Mouse (Mus musculus): ENCODE results near the gene Acvr1. TPM values are rescaled to one million over a fixed set of nuclear protein-coding genes. Genes with fewer than 3 reads are reported as not detected.
A peak's percentile ranks its signal among the peaks of the same experiment; 100 is the strongest.

Acvr1 gene
- polyA plus RNA-seq, 1 experiment = 35.6 TPM

DNA sequence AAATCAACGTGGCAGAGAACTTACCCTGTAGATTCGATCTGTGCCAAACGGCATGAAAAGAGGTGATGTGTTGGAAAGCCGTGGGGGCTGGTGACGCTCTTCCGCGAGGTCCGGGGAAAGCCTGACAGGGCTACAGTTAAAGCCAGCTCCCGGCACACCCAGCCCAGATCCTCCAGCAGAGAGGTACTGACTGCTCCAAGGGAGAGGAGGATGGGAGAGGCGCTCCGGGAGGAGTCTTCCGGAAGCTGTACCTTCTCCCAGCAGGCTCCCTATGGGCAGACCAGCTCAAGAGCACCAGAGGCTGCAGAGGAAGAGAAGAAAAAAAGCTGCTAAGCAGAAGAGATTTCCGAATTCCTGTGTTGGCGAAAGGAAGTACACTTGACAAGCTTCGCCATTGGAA, 51.0 kb downstream of the Acvr1 start:
- H3K4me3 ChIP-seq = no peak overlapping the region

DNA sequence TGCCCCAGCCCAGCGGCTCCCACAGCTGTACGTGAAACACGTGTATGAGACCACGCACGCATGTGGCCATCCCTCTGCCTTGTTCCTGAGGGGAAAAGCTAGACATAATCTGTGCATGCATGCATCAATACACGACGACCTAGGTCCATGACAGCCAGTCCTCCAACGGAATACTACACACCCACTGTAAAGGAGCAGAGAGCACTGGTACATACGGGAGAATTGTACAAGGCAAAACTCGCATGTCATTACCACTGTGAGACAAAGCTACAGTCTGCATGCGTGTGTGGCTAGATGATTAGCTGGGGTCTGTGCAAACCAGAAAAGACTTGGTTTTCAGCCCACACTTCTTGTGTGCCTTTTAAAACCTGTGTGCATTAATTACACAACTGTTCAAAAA, 52.5 kb downstream of the Acvr1 start:
- no peak overlapping the region for H3K4me2 ChIP-seq (ENCODE audit: low read depth)
- no peaks in the 10 kb centered on the region for H3K27me3 ChIP-seq (ENCODE audit: control insufficient read depth, insufficient read depth, insufficient read length)

More for the DNA sequence above, 51.0 kb downstream of the Acvr1 start:
- no peaks in the 10 kb centered on the region for H3K27me3 ChIP-seq (ENCODE audit: control insufficient read depth, insufficient read depth, insufficient read length)
- TF ChIP-seq TCF12 (IDR thresholded peaks at IDR 0.05; ENCODE audit: insufficient read depth, poor library complexity, severe bottlenecking) (no peak), POLR2AphosphoS2 (IDR thresholded peaks at IDR 0.05; ENCODE audit: insufficient read length, low read depth) (no peak)
- no peak overlapping the region for H3K4me2 ChIP-seq (ENCODE audit: low read depth)
- H3K79me2 ChIP-seq (ENCODE audit: control insufficient read depth, insufficient read depth) = peaks cover 100% of the 10 kb centered on the region
- no peak overlapping the region for H3ac ChIP-seq (ENCODE audit: control insufficient read depth, insufficient read length)
- H3K36me3 ChIP-seq (ENCODE audit: control insufficient read depth, insufficient read depth) = peaks cover 11% of the 10 kb centered on the region

DNA sequence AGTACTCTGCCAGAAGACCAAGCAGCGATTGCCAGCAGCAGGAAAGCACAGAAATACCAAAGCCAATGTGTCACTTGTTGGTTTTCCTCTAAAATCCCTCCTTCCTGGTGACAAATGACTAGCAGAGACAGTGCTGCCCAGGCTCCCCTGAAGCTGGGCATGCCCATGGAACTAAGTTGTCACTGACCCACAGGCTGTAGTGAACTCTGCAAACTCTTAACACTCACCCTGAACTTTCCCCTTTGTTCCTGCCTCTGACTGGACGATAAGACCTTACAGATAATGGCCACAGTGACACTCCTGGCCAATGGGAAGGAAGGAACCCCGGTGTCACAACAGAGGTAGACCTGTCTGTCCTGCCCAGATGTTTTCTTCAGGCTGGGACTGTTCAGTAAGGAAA, 53.7 kb downstream of the Acvr1 start:
- Histone ChIP-seq H3K27me3 (ENCODE audit: control insufficient read depth, insufficient read depth, insufficient read length) (no peaks in the 10 kb centered on the region), H3K4me3 (no peak overlapping the region), H3K79me2 (ENCODE audit: control insufficient read depth, insufficient read depth) (peaks cover 97% of the 10 kb centered on the region), H3K36me3 (ENCODE audit: control insufficient read depth, insufficient read depth) (peaks cover 11% of the 10 kb centered on the region), H3K4me2 (ENCODE audit: low read depth) (no peak overlapping the region), H3ac (ENCODE audit: control insufficient read depth, insufficient read length) (no peak overlapping the region)
- TF ChIP-seq CEBPB (IDR thresholded peaks at IDR 0.05; ENCODE audit: insufficient read depth, poor library complexity, severe bottlenecking) (no peak), MAX (IDR thresholded peaks at IDR 0.05; ENCODE audit: low read depth) (no peak), TCF3 (IDR thresholded peaks at IDR 0.05; ENCODE audit: insufficient read length, low read depth) (no peak), POLR2AphosphoS2 (IDR thresholded peaks at IDR 0.05; ENCODE audit: insufficient read length, low read depth) (no peak), POLR2A (IDR thresholded peaks at IDR 0.05; ENCODE audit: insufficient read length, low read depth) (no peak), TCF12 (IDR thresholded peaks at IDR 0.05; ENCODE audit: insufficient read depth, poor library complexity, severe bottlenecking) (no peak), REST (IDR thresholded peaks at IDR 0.05; ENCODE audit: insufficient read depth, insufficient read length) (no peak), USF1 (IDR thresholded peaks at IDR 0.05; ENCODE audit: low read depth) (no peak), E2F4 (IDR thresholded peaks at IDR 0.05; ENCODE audit: insufficient read depth) (no peak), MYOD1 (IDR thresholded peaks at IDR 0.05; ENCODE audit: control insufficient read depth in 1 of 3, insufficient read length in 2 of 3, low read depth in 2 of 3) (no peak), SRF (IDR thresholded peaks at IDR 0.05; ENCODE audit: control insufficient read depth, insufficient read length, low read depth) (no peak), MYOG (IDR thresholded peaks at IDR 0.05; ENCODE audit: control insufficient read depth in 1 of 3, insufficient read depth in 1 of 3, insufficient read length in 2 of 3, low read depth in 2 of 3) (no peak)

More for the DNA sequence above, 52.5 kb downstream of the Acvr1 start:
- no peak overlapping the region for H3ac ChIP-seq (ENCODE audit: control insufficient read depth, insufficient read length)
- no peak overlapping the region for H3K4me3 ChIP-seq
- H3K79me2 ChIP-seq (ENCODE audit: control insufficient read depth, insufficient read depth) = peaks cover 97% of the 10 kb centered on the region
- H3K36me3 ChIP-seq (ENCODE audit: control insufficient read depth, insufficient read depth) = peaks cover 11% of the 10 kb centered on the region
- TF ChIP-seq TCF12 (IDR thresholded peaks at IDR 0.05; ENCODE audit: insufficient read depth, poor library complexity, severe bottlenecking) (no peak), MYOG (IDR thresholded peaks at IDR 0.05; ENCODE audit: control insufficient read depth in 1 of 3, insufficient read depth in 1 of 3, insufficient read length in 2 of 3, low read depth in 2 of 3) (no peak), CEBPB (IDR thresholded peaks at IDR 0.05; ENCODE audit: insufficient read depth, poor library complexity, severe bottlenecking) (no peak), MAX (IDR thresholded peaks at IDR 0.05; ENCODE audit: low read depth) (no peak)

DNA sequence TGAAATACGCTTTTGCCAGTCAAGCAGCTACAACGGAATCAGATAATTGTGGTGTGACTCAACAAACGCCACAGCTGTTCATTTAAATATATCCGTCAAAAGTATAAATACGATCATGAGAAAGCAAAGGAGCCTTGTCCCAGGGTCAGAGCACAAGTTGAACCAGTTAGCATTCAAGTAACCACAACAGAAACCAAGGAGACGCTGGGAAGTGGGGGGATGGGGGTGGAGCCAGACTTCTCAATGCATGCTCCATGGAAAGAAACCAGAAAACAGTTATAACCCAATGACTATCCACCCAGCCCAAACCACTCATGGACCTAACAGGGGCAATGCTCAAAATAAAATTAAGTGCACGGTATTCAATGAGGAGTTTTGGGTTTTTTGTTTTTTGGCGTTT, 56.8 kb downstream of the Acvr1 start:
- peak in 2 of 3 experiments; percentile 25 to 30 for TF ChIP-seq MYOD1 (IDR thresholded peaks at IDR 0.05; ENCODE audit: control insufficient read depth in 1 of 3, insufficient read length in 2 of 3, low read depth in 2 of 3)
- no peak for TF ChIP-seq POLR2AphosphoS2 (IDR thresholded peaks at IDR 0.05; ENCODE audit: insufficient read length, low read depth)
- TF ChIP-seq MAX (IDR thresholded peaks at IDR 0.05; ENCODE audit: low read depth) = no peak
- TF ChIP-seq MYOG (IDR thresholded peaks at IDR 0.05; ENCODE audit: control insufficient read depth in 1 of 3, insufficient read depth in 1 of 3, insufficient read length in 2 of 3, low read depth in 2 of 3) = peak in 1 of 3 experiments; percentile 37
- TF ChIP-seq USF1 (IDR thresholded peaks at IDR 0.05; ENCODE audit: low read depth) = no peak
- TF ChIP-seq POLR2A (IDR thresholded peaks at IDR 0.05; ENCODE audit: insufficient read length, low read depth) = no peak
- no peak for TF ChIP-seq TCF3 (IDR thresholded peaks at IDR 0.05; ENCODE audit: insufficient read length, low read depth)
- no peak for TF ChIP-seq CEBPB (IDR thresholded peaks at IDR 0.05; ENCODE audit: insufficient read depth, poor library complexity, severe bottlenecking)
- no peak for TF ChIP-seq REST (IDR thresholded peaks at IDR 0.05; ENCODE audit: insufficient read depth, insufficient read length)
- no peak for TF ChIP-seq SRF (IDR thresholded peaks at IDR 0.05; ENCODE audit: control insufficient read depth, insufficient read length, low read depth)
- no peak for TF ChIP-seq E2F4 (IDR thresholded peaks at IDR 0.05; ENCODE audit: insufficient read depth)
- TF ChIP-seq TCF12 (IDR thresholded peaks at IDR 0.05; ENCODE audit: insufficient read depth, poor library complexity, severe bottlenecking) = peak; percentile 27
- H3K4me2 ChIP-seq (ENCODE audit: low read depth) = peak overlapping the region; percentile 88
- no peak overlapping the region for H3K4me3 ChIP-seq

DNA sequence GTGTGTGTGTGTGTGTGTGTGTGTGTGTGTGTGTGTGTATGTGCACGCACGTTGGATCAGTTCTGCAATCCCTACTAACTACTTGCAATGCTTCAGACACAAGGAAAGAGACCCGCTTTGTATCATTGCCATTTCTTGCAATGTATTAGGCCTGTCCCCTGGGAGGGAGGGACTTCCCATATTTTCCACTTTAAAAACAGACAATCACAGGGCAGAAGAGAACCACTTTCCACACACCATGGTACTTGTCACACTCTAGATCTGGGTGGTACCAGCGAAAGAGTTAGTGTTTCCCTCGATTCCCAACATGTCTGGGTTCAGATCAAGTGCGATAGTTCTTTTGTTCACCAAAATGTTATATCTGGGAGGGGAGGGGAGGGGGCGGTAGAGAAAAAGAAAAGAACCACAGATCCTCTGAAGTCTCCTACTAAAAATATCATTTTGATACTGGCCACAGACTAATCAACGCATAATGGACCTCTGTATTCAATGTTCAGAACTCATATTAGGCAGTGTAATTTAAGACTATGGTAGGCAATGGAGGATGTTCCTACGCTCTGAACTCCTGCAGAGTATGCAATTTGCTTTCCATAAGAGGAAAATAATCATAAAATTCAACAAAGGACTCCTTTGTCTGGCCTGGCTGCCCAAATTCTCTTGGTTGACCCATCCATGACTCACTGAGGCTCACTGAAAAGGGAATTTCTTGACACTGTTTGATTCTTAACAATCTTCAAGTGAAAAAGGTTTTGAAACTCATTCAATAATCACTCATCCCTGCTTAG, 61.5 kb downstream of the Acvr1 start:
- peaks cover 82% of the 10 kb centered on the region for H3K79me2 ChIP-seq (ENCODE audit: control insufficient read depth, insufficient read depth)
- no peaks in the 10 kb centered on the region for H3K27me3 ChIP-seq (ENCODE audit: control insufficient read depth, insufficient read depth, insufficient read length)
- TF ChIP-seq SRF (IDR thresholded peaks at IDR 0.05; ENCODE audit: control insufficient read depth, insufficient read length, low read depth) (no peak), MYOD1 (IDR thresholded peaks at IDR 0.05; ENCODE audit: control insufficient read depth in 1 of 3, insufficient read length in 2 of 3, low read depth in 2 of 3) (no peak), REST (IDR thresholded peaks at IDR 0.05; ENCODE audit: insufficient read depth, insufficient read length) (no peak), TCF3 (IDR thresholded peaks at IDR 0.05; ENCODE audit: insufficient read length, low read depth) (no peak), CEBPB (IDR thresholded peaks at IDR 0.05; ENCODE audit: insufficient read depth, poor library complexity, severe bottlenecking) (0 out of 2 replicates have a peak, but pooled peaks have one; percentile 16), MAX (IDR thresholded peaks at IDR 0.05; ENCODE audit: low read depth) (no peak), TCF12 (IDR thresholded peaks at IDR 0.05; ENCODE audit: insufficient read depth, poor library complexity, severe bottlenecking) (no peak)
- no peak overlapping the region for H3K4me3 ChIP-seq
- no peak overlapping the region for H3ac ChIP-seq (ENCODE audit: control insufficient read depth, insufficient read length)
- H3K36me3 ChIP-seq (ENCODE audit: control insufficient read depth, insufficient read depth) = no peaks in the 10 kb centered on the region
- peak overlapping the region; percentile 81 for H3K4me2 ChIP-seq (ENCODE audit: low read depth)

More for the DNA sequence above, 56.8 kb downstream of the Acvr1 start:
- peaks cover 7% of the 10 kb centered on the region for H3K36me3 ChIP-seq (ENCODE audit: control insufficient read depth, insufficient read depth)
- peaks cover 86% of the 10 kb centered on the region for H3K79me2 ChIP-seq (ENCODE audit: control insufficient read depth, insufficient read depth)
- H3ac ChIP-seq (ENCODE audit: control insufficient read depth, insufficient read length) = no peak overlapping the region
- no peaks in the 10 kb centered on the region for H3K27me3 ChIP-seq (ENCODE audit: control insufficient read depth, insufficient read depth, insufficient read length)
